Mouse (Mus musculus) midbrain, embryonic 15.5 days (tissue): ENCODE measurements around the gene Naa15. TPM values are rescaled to one million over a fixed set of nuclear protein-coding genes. Genes with fewer than 3 reads are reported as not detected.

Experiments used
- ATAC-seq: fragments of 200-750 bp; cut with Nextera tagmentation; replicated peaks from 2 replicates; pipeline ENCODE4 v1.8.0; 2017; ENCODE audit warnings: moderate TSS enrichment
- H3K27ac ChIP-seq: fragments of 300-500 bp; sonication (generic); 2 replicates; pipeline ENCODE4 v1.5.1; 2015; ENCODE audit warnings: mild to moderate bottlenecking, inconsistent platforms
- H3K27me3 ChIP-seq: fragments of 300-500 bp; sonication (generic); replicated peaks from 2 replicates; pipeline ENCODE4 v1.6.1; 2015; ENCODE audit warnings: inconsistent platforms
- H3K36me3 ChIP-seq: fragments of 300-500 bp; sonication (generic); replicated peaks from 2 replicates; pipeline ENCODE4 v1.6.1; 2015; ENCODE audit warnings: inconsistent platforms
- H3K4me1 ChIP-seq: fragments of 300-500 bp; sonication (generic); 2 replicates; pipeline ENCODE4 v1.6.1; 2015; ENCODE audit warnings: inconsistent platforms
- H3K4me2 ChIP-seq: fragments of 300-500 bp; sonication (generic); 2 replicates; pipeline ENCODE4 v1.6.1; 2015; ENCODE audit warnings: inconsistent platforms, mild to moderate bottlenecking, moderate library complexity
- H3K4me3 ChIP-seq: fragments of 300-500 bp; sonication (generic); 2 replicates; pipeline ENCODE4 v1.5.1; 2015; ENCODE audit warnings: mild to moderate bottlenecking, inconsistent platforms
- H3K9ac ChIP-seq: fragments of 300-500 bp; sonication (generic); 2 replicates; pipeline ENCODE4 v1.6.1; 2015; ENCODE audit warnings: mild to moderate bottlenecking, inconsistent platforms
- H3K9me3 ChIP-seq: fragments of 300-500 bp; sonication (generic); 2 replicates; pipeline ENCODE4 v1.6.1; 2016; ENCODE audit warnings: inconsistent platforms
- WGBS: fragments of 180-500 bp; shearing (Covaris S2); methylation state at CpG from one replicate; pipeline ENCODE4 v1.1.7; 2015; ENCODE audit warnings: mixed read lengths; 5-methylcytosine and 5-hydroxymethylcytosine counted together
- polyA plus RNA-seq: library from polyadenylated mRNA; unstranded; fragments of >200 nt; fragmentation: Nextera tagmentation; extraction: Ambion mirVana; gene quantifications from 2 replicates; pipeline ENCODE4 v1.2.1, GENCODE M21; 2015

Gene Naa15
- polyA plus RNA-seq, 1 experiment from 2014 or later: 48.7 TPM

GRCm38 (mm10) chr3:51482781-51483180 lies 67.8 kb downstream of the Naa15 start:
- Histone ChIP-seq H3K9ac (peak overlapping the region; percentile 85; the same call in 1 of the 2 replicates), H3K4me3 (peak overlapping the region; percentile 68; the same call in 1 of the 2 replicates), H3K4me1 (peaks cover 31% of the 10 kb centered on the region), H3K9me3 (no peaks in the 10 kb centered on the region), H3K4me2 (peak overlapping the region; percentile 81), H3K27ac (0 out of 2 replicates have a peak overlapping the region, but pooled peaks have one; percentile 91), H3K36me3 (no peaks in the 10 kb centered on the region), H3K27me3 (no peaks in the 10 kb centered on the region)
- no peak for ATAC-seq
- WGBS: 80% methylated on average over 3 of the region's 3 CpGs

- H3K36me3 ChIP-seq: no peaks in the 10 kb centered on the region
- peak within 1 kb of the TSS; percentile 85 for H3K9ac ChIP-seq
- H3K4me3 ChIP-seq: peak within 1 kb of the TSS; percentile 68
- peaks cover 31% of the 10 kb centered on the region for H3K4me1 ChIP-seq
- H3K9me3 ChIP-seq: no peaks in the 10 kb centered on the region
- H3K27me3 ChIP-seq: no peaks in the 10 kb centered on the region
- peak; percentile 96 for ATAC-seq
- peak within 1 kb of the TSS; percentile 91 for H3K27ac ChIP-seq
- peak within 1 kb of the TSS; percentile 81 for H3K4me2 ChIP-seq
- WGBS: under 1% methylated on average over 67 of the region's 70 CpGs
Measured at GRCm38 (mm10) chr3:51483741-51484359, 68.9 kb downstream of the Naa15 start, which contains the start of gene Rab33b. Rab33b (plus strand) TSS chr3:51483920.

GRCm38 (mm10) chr3:51484370-51484769 lies 69.4 kb downstream of the Naa15 start:
- ATAC-seq: no peak; the same call in 1 of the 2 replicates

GRCm38 (mm10) chr3:51485347-51485746 lies 70.4 kb downstream of the Naa15 start:
- no peak for ATAC-seq
- Histone ChIP-seq H3K27ac (no peak overlapping the region), H3K9ac (peak overlapping the region; percentile 85; the same call in 1 of the 2 replicates), H3K4me1 (peaks cover 31% of the 10 kb centered on the region), H3K4me2 (peak overlapping the region; percentile 81), H3K4me3 (peak overlapping the region; percentile 68), H3K36me3 (no peaks in the 10 kb centered on the region), H3K27me3 (no peaks in the 10 kb centered on the region), H3K9me3 (no peaks in the 10 kb centered on the region)
- 89% methylated on average over 4 of the region's 4 CpGs for WGBS

More at GRCm38 (mm10) chr3:51484370-51484769, 69.4 kb downstream of the Naa15 start:
- H3K27ac ChIP-seq: peak overlapping the region; percentile 91
- peaks cover 31% of the 10 kb centered on the region for H3K4me1 ChIP-seq
- no peaks in the 10 kb centered on the region for H3K27me3 ChIP-seq
- WGBS: under 1% methylated on average over 33 of the region's 33 CpGs
- H3K4me3 ChIP-seq: peak overlapping the region; percentile 68
- H3K4me2 ChIP-seq: peak overlapping the region; percentile 81
- no peaks in the 10 kb centered on the region for H3K36me3 ChIP-seq
- no peaks in the 10 kb centered on the region for H3K9me3 ChIP-seq
- H3K9ac ChIP-seq: peak overlapping the region; percentile 85

- Histone ChIP-seq H3K9ac (no peak overlapping the region), H3K4me2 (no peak overlapping the region), H3K9me3 (no peaks in the 10 kb centered on the region), H3K27me3 (no peaks in the 10 kb centered on the region), H3K36me3 (no peaks in the 10 kb centered on the region), H3K4me1 (peaks cover 31% of the 10 kb centered on the region), H3K4me3 (no peak overlapping the region), H3K27ac (no peak overlapping the region)
- no peak for ATAC-seq
- WGBS: 85% methylated on average over 4 of the region's 4 CpGs
Measured at GRCm38 (mm10) chr3:51486491-51487195, 71.7 kb downstream of the Naa15 start.

- Histone ChIP-seq H3K4me1 (peaks cover 16% of the 10 kb centered on the region), H3K4me2 (no peak overlapping the region), H3K4me3 (no peak overlapping the region), H3K9me3 (no peaks in the 10 kb centered on the region), H3K27ac (no peak overlapping the region), H3K27me3 (no peaks in the 10 kb centered on the region), H3K36me3 (peaks cover 12% of the 10 kb centered on the region), H3K9ac (no peak overlapping the region)
- ATAC-seq: no peak
- 83% methylated on average over 7 of the region's 7 CpGs for WGBS
Measured at GRCm38 (mm10) chr3:51490088-51490753, 75.3 kb downstream of the Naa15 start.

GRCm38 (mm10) chr3:51493272-51493838 lies 78.4 kb downstream of the Naa15 start:
- 92% methylated on average over 13 of the region's 13 CpGs for WGBS
- Histone ChIP-seq H3K4me1 (no peaks in the 10 kb centered on the region), H3K4me3 (no peak overlapping the region), H3K9me3 (no peaks in the 10 kb centered on the region), H3K36me3 (peaks cover 16% of the 10 kb centered on the region), H3K9ac (no peak overlapping the region), H3K27me3 (no peaks in the 10 kb centered on the region), H3K27ac (no peak overlapping the region), H3K4me2 (no peak overlapping the region)
- no peak for ATAC-seq

GRCm38 (mm10) chr3:51494466-51494865 lies 79.5 kb downstream of the Naa15 start:
- Histone ChIP-seq H3K27me3 (no peaks in the 10 kb centered on the region), H3K9me3 (no peaks in the 10 kb centered on the region), H3K27ac (no peak overlapping the region), H3K4me3 (no peak overlapping the region), H3K36me3 (peaks cover 16% of the 10 kb centered on the region), H3K4me1 (no peaks in the 10 kb centered on the region), H3K9ac (no peak overlapping the region), H3K4me2 (no peak overlapping the region)
- WGBS: 80% methylated on average over 2 of the region's 2 CpGs
- ATAC-seq: no peak

- 96% methylated on average over 9 of the region's 9 CpGs for WGBS
- Histone ChIP-seq H3K27me3 (no peaks in the 10 kb centered on the region), H3K4me2 (no peak overlapping the region), H3K4me3 (no peak overlapping the region), H3K9me3 (no peaks in the 10 kb centered on the region), H3K27ac (no peak overlapping the region), H3K9ac (no peak overlapping the region), H3K36me3 (peaks cover 16% of the 10 kb centered on the region), H3K4me1 (no peaks in the 10 kb centered on the region)
- ATAC-seq: no peak
Measured at GRCm38 (mm10) chr3:51495646-51496045, 80.7 kb downstream of the Naa15 start.

GRCm38 (mm10) chr3:51497978-51498377 lies 83.0 kb downstream of the Naa15 start:
- H3K9ac ChIP-seq: no peak overlapping the region
- peaks cover 16% of the 10 kb centered on the region for H3K36me3 ChIP-seq
- no peak overlapping the region for H3K4me2 ChIP-seq
- no peak for ATAC-seq
- no peak overlapping the region for H3K27ac ChIP-seq
- H3K9me3 ChIP-seq: no peaks in the 10 kb centered on the region
- H3K4me3 ChIP-seq: no peak overlapping the region
- no peaks in the 10 kb centered on the region for H3K27me3 ChIP-seq
- 94% methylated on average over 1 of the region's 1 CpGs for WGBS
- no peaks in the 10 kb centered on the region for H3K4me1 ChIP-seq

- no peaks in the 10 kb centered on the region for H3K9me3 ChIP-seq
- H3K4me3 ChIP-seq: no peak overlapping the region
- H3K27me3 ChIP-seq: no peaks in the 10 kb centered on the region
- H3K9ac ChIP-seq: no peak overlapping the region
- H3K4me2 ChIP-seq: no peak overlapping the region
- 78% methylated on average over 5 of the region's 5 CpGs for WGBS
- ATAC-seq: no peak
- no peak overlapping the region for H3K27ac ChIP-seq
- H3K4me1 ChIP-seq: no peaks in the 10 kb centered on the region
- peaks cover 10% of the 10 kb centered on the region for H3K36me3 ChIP-seq
Measured at GRCm38 (mm10) chr3:51498659-51499058, 83.7 kb downstream of the Naa15 start.

- no peak for ATAC-seq
- WGBS: 87% methylated on average over 4 of the region's 4 CpGs
- H3K27me3 ChIP-seq: no peaks in the 10 kb centered on the region
Measured at GRCm38 (mm10) chr3:51499876-51500275, 84.9 kb downstream of the Naa15 start.

More at GRCm38 (mm10) chr3:51499876-51500275, 84.9 kb downstream of the Naa15 start:
- Histone ChIP-seq H3K9me3 (no peaks in the 10 kb centered on the region), H3K4me1 (no peaks in the 10 kb centered on the region), H3K4me2 (no peak overlapping the region), H3K4me3 (no peak overlapping the region), H3K27ac (no peak overlapping the region), H3K9ac (no peak overlapping the region), H3K36me3 (peaks cover 4% of the 10 kb centered on the region; the same call in 1 of the 2 replicates)
